13 mouse cellular contexts compared by ENCODE assay signal in the genomic region with DNA sequence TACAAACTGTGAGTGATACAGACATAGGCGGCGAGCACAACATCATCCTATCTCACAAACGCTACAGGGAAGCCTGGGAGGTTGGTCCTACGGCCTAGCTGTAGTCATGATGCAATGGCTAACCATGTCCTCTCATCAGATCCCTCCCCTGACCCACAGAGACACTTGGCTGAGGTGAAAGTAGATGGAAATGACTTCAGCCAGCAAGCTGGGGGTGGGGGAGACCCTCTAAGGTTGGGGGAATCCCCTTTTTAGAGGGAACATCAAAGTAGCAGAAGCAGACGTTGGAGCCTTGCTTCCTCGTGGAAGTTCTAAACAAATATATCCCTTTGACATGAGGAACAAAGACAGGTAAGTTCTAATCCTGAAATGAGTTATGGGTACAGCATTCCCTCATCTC. TPM values are rescaled to one million over a fixed set of nuclear protein-coding genes. Genes with fewer than 3 reads are reported as not detected.
DNase-seq lines count a peak whose midpoint lies in the region; ATAC-seq and TF ChIP-seq lines count a peak whose summit lies in the region.
"Had no signal": no experiment of that assay in that cellular context is flagged by ENCODE, and none has a peak within 500 bp of the region (broad histone marks: within the 10 kb centered on the region; RNA-seq: fewer than 3 reads in every experiment).

No protein-coding gene starts in this region.

- H3K36me3 ChIP-seq in midbrain, embryonic 11.5 days (ENCODE audit: control insufficient read depth, insufficient read depth, low read length), result no peaks in the 10 kb centered on the region
- peaks cover 7% of the 10 kb centered on the region; the same call in 1 of the 2 replicates for H3K36me3 ChIP-seq in midbrain, embryonic 15.5 days (replicated peaks)
- no peaks in the 10 kb centered on the region for H3K36me3 ChIP-seq in CH12.LX (replicated peaks in 1 of 2; ENCODE audit: control insufficient read depth in 1 of 2, insufficient read depth in 1 of 2, low read length in 1 of 2)
- H3K36me3 ChIP-seq: G1E had no signal

- H3K9me3 ChIP-seq in midbrain, embryonic 11.5 days (ENCODE audit: control insufficient read depth, low read length), result no peaks in the 10 kb centered on the region
- 0 out of 2 replicates have a peak, but pooled peaks cover 12% of the 10 kb centered on the region for H3K9me3 ChIP-seq in midbrain, embryonic 15.5 days
- H3K9me3 ChIP-seq in CH12.LX (replicated peaks; ENCODE audit: low read length), result no peaks in the 10 kb centered on the region

- no peak overlapping the region for H3K9ac ChIP-seq in midbrain, embryonic 11.5 days (ENCODE audit: low read length)
- no peak overlapping the region for H3K9ac ChIP-seq in midbrain, embryonic 15.5 days
- H3K9ac ChIP-seq in CH12.LX (ENCODE audit: insufficient read depth, low read depth), result no peak overlapping the region

- WGBS in midbrain, embryonic 11.5 days, result 79% methylated on average over 6 of the region's 6 CpGs
- 84% methylated on average over 6 of the region's 6 CpGs for WGBS in midbrain, embryonic 15.5 days

- TF ChIP-seq EP300 in CH12.LX (IDR thresholded peaks at IDR 0.05; ENCODE audit: low read length), result peak; percentile 75

- no peak for TF ChIP-seq POLR2A in CH12.LX (IDR thresholded peaks at IDR 0.05; ENCODE audit: low read depth, low read length)

- in situ Hi-C loops in CH12.LX (cut with MboI; ENCODE audit: low pct_ligation_motif_present, low pct_unique_long_range_greater_than_20kb, low sequenced_read_pairs), result no loop called here

- no peaks in the 10 kb centered on the region for H3K79me2 ChIP-seq in CH12.LX (replicated peaks; ENCODE audit: control insufficient read depth, extremely low read depth, insufficient read depth, poor library complexity, severe bottlenecking)

- no peak overlapping the region for H3K4me3 ChIP-seq in midbrain, embryonic 11.5 days (ENCODE audit: low read depth, low read length)
- no peak overlapping the region for H3K4me3 ChIP-seq in midbrain, embryonic 15.5 days
- H3K4me3 ChIP-seq in CH12.LX (replicated peaks in 1 of 3; ENCODE audit: low read depth in 2 of 3, low read length in 2 of 3, poor library complexity in 1 of 3), result peak overlapping the region in 1 of 3 experiments; percentile 0

- DNase-seq in midbrain, embryonic 11.5 days (ENCODE audit: low spot score, missing footprints), result peak; percentile 31
- DNase-seq in CH12.LX (ENCODE audit: extremely low read depth), result peak; percentile 80
- no peak for DNase-seq in spleen, adult 18-20 months
- DNase-seq: B cell, adult 2 months had no signal

- TF ChIP-seq CTCF in CH12.LX (conservative IDR thresholded peaks at IDR 0.05 in 1 of 2, IDR thresholded peaks at IDR 0.05 in 1 of 2; ENCODE audit: low read depth in 2 of 2, low read length in 2 of 2), result no peak

- H3K27ac ChIP-seq in midbrain, embryonic 11.5 days (ENCODE audit: low read depth, low read length), result no peak overlapping the region
- H3K27ac ChIP-seq in midbrain, embryonic 15.5 days, result no peak overlapping the region
- H3K27ac ChIP-seq in CH12.LX (ENCODE audit: insufficient read depth, low read depth), result no peak overlapping the region

- no peak overlapping the region for H3K4me2 ChIP-seq in midbrain, embryonic 11.5 days
- H3K4me2 ChIP-seq in midbrain, embryonic 15.5 days, result no peak overlapping the region
- no peak overlapping the region for H3K4me2 ChIP-seq in CH12.LX (ENCODE audit: insufficient read depth, low read depth, poor library complexity, severe bottlenecking)

- TF ChIP-seq RAD21 in CH12.LX (IDR thresholded peaks at IDR 0.05; ENCODE audit: low read depth, low read length), result no peak

- dilution Hi-C loops in CH12.LX (cut with MboI; ENCODE audit: extremely low pct_ligation_motif_present, extremely low pct_unique_long_range_greater_than_20kb, low sequenced_read_pairs), result no loop called here

- no peak for ATAC-seq in midbrain, embryonic 11.5 days (ENCODE audit: low FRiP score)
- ATAC-seq in midbrain, embryonic 15.5 days (replicated peaks), result no peak
- ATAC-seq: activated CD4-positive, CD25-positive, alpha-beta regulatory T cell, adult 4 months; CD4-positive, CD25-positive, alpha-beta regulatory T cell, adult 4 months; Patski had no signal

- no peaks in the 10 kb centered on the region for H3K27me3 ChIP-seq in midbrain, embryonic 11.5 days (ENCODE audit: control insufficient read depth, insufficient read depth, low read length)
- no peaks in the 10 kb centered on the region for H3K27me3 ChIP-seq in midbrain, embryonic 15.5 days (replicated peaks)
- H3K27me3 ChIP-seq in CH12.LX (replicated peaks), result peaks cover 11% of the 10 kb centered on the region
- H3K27me3 ChIP-seq: Patski had no signal

- no peaks in the 10 kb centered on the region for H3K4me1 ChIP-seq in midbrain, embryonic 11.5 days (ENCODE audit: control insufficient read depth, insufficient read depth, low read length)
- H3K4me1 ChIP-seq in midbrain, embryonic 15.5 days, result peaks cover 10% of the 10 kb centered on the region; the same call in 1 of the 2 replicates
- H3K4me1 ChIP-seq in CH12.LX (ENCODE audit: control insufficient read depth in 1 of 2, insufficient read depth in 2 of 2), result peaks cover 49 to 68% of the 10 kb centered on the region in 2 experiments

TF ChIP-seq in CH12.LX, 34 proteins besides CTCF, POLR2A, EP300 and RAD21:
- TF ChIP-seq GABPA (IDR thresholded peaks at IDR 0.05; ENCODE audit: insufficient replicate concordance, low read depth, low read length) (no peak), TBP (conservative IDR thresholded peaks at IDR 0.05; ENCODE audit: low read depth, low read length) (no peak), UBTF (IDR thresholded peaks at IDR 0.05; ENCODE audit: low read depth, low read length) (no peak), ZNF384 (IDR thresholded peaks at IDR 0.05; ENCODE audit: low read depth, low read length) (no peak), IRF4 (IDR thresholded peaks at IDR 0.05; ENCODE audit: low read depth, low read length) (peak; percentile 69), NELFE (IDR thresholded peaks at IDR 0.05; ENCODE audit: low read depth, low read length) (no peak), TCF12 (IDR thresholded peaks at IDR 0.05; ENCODE audit: low read depth, low read length) (peak; percentile 32; the same call in 1 of the 2 replicates), RCOR1 (conservative IDR thresholded peaks at IDR 0.05; ENCODE audit: low read depth, low read length) (no peak), CHD1 (IDR thresholded peaks at IDR 0.05; ENCODE audit: low read depth, low read length) (no peak), JUND (conservative IDR thresholded peaks at IDR 0.05; ENCODE audit: low read depth, low read length) (no peak), ETS1 (conservative IDR thresholded peaks at IDR 0.05; ENCODE audit: low read depth, low read length) (peak; percentile 43)
TF ChIP-seq in CH12.LX: peak in this region for 3.

RNA-seq across cellular contexts. Expression of a gene that starts 22.6 kb away (rescaled TPM):
- 201 and 214 TPM in 2 replicates for polyA plus RNA-seq in midbrain, embryonic 11.5 days (2014; fragmentation: Nextera tagmentation; extraction: Ambion mirVana)
- 28.3 and 31.9 TPM in 2 replicates for polyA plus RNA-seq in midbrain, embryonic 15.5 days (2015; fragmentation: Nextera tagmentation; extraction: Ambion mirVana)
- total RNA-seq in CH12.LX (2012; rRNA removed) (22.4 and 26.4 TPM in 2 replicates), CH12.LX (2014; rRNA removed) (49.5 and 52.7 TPM in 2 replicates)
- 27.9 and 28.9 TPM in 2 replicates for polyA plus RNA-seq in CH12.LX (2012; ENCODE audit: insufficient read length, low read depth)
- total RNA-seq: G1E had no signal
- polyA plus RNA-seq: G1E had no signal

RNA-seq across cellular contexts. Expression of a gene that starts 27.1 kb away (rescaled TPM):
- 0.15 and 0.44 TPM in 2 replicates for polyA plus RNA-seq in midbrain, embryonic 11.5 days (2014; fragmentation: Nextera tagmentation; extraction: Ambion mirVana)
- 0.45 and 0.49 TPM in 2 replicates for polyA plus RNA-seq in midbrain, embryonic 15.5 days (2015; fragmentation: Nextera tagmentation; extraction: Ambion mirVana)
- total RNA-seq in CH12.LX (2012; rRNA removed) (0.29 and 0.93 TPM in 2 replicates), CH12.LX (2014; rRNA removed) (0.81 and 0.90 TPM in 2 replicates)
- 0.71 and 1.0 TPM in 2 replicates for polyA plus RNA-seq in CH12.LX (2012; ENCODE audit: insufficient read length, low read depth)
- total RNA-seq: adrenal gland, adult 18-20 months; adrenal gland, adult 2 months; adrenal gland, adult 8-10 months; adrenal gland, postnatal 36 days had no signal
- polyA plus RNA-seq: CD4-positive, CD25-positive, alpha-beta regulatory T cell, adult 4 months; G1E had no signal

Comparison
In these comparisons a context has a peak if more than half of its experiments do, and no peak if none do; other contexts are left out.
1. DNase-seq: peak in midbrain, embryonic 11.5 days (single experiment) and CH12.LX (single experiment); none in spleen, adult 18-20 months (0 of 2).